Mouse (Mus musculus): ENCODE data around the gene Tekt1.
A peak's percentile ranks its signal among the peaks of the same experiment; 100 is the strongest.
"Not testable (repeated sequence)": the region's sequence is repeated elsewhere in the genome, so short reads cannot be mapped to it uniquely, and the experiment has no call there.

Gene Tekt1

GRCm38 (mm10) chr11:72389407-72390142 lies 27.3 kb upstream of the Tekt1 start:
- DNase-seq (ENCODE audit: low spot score in 2 of 2), result no peak

DNA sequence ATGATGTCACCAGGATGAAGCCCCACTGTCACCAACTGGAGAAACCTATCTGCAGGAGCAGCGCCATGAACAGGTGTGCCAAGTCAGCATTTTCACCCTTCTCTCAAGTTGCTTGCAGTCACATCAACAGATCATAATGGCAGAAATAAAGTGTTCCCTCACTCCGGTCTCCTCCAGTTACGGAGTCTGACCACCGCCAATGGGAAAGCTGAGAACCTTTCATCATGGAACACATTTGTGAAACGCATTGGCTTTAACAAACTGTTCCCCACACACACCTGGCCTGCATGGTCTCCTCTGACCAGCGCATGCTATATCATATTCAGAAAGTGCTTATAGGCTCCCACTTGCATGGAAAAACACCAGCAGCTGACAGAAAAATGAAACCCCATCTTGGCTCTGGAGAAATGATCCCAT lies 25.9 kb upstream of the Tekt1 start:
- DNase-seq (ENCODE audit: low spot score in 2 of 2), result no peak

- DNase-seq (ENCODE audit: low spot score in 2 of 2), result no peak
Measured at GRCm38 (mm10) chr11:72379351-72379750, 17.1 kb upstream of the Tekt1 start.

DNA sequence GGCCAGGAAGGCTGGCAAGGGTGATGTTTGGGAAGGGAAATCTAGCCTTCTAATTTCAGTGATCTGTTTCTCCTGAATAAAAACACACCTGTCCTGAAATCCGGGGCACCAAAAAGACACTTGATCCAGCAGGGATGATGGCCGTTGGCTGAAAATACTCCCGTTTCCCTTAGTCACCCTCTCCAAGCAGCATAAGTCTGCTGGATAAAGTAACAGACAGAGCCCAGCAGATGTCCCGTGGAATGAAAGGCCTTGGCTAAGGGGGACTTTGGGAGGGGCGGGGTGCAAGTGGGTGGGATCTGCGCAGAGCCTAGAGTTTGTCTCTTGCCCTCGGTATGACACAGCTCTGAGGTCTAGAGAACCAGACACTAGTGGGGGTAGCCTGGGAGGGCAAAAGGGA lies 16.0 kb upstream of the Tekt1 start:
- DNase-seq (ENCODE audit: low spot score in 2 of 2), result no peak

- DNase-seq (ENCODE audit: low spot score in 2 of 2), result no peak
Measured at GRCm38 (mm10) chr11:72376562-72376961, 14.3 kb upstream of the Tekt1 start.

DNA sequence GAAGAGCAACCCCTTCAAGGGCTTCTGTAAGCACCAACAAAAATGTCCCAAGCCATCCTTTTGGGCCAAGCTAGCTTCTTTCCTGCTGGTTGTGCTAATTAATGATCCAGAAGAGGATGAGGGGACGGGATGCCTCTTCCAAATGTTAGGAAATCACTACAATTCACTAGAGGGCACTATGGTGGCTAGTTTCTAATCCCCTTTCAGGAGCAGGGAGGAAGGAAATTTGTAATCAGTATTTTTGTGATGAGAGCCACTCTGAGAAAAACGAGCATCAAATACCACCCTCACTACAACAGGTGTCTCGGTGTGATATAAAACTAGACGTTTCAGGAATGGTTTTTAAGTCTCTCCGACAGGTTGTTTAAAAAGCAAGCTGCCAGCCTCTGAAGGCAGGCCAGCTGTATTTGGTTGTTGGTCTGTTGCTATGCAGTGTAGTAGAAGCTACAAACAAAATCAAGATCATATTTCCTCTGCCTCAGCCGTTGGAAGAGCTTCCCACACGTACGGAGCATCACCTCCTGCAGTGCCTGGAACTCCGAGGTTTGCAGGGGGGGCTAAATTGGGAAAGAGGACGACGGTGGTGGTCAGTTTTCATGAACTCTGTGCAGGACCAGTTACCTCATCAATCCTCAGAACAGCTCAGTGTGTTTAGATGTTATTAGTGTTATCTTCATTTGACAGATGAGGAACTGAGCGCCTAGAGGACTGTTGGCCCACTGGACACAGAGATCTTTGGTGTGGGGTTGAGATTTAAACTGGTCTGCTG lies 7.8 kb upstream of the Tekt1 start:
- DNase-seq (ENCODE audit: low spot score in 2 of 2), result no peak

DNA sequence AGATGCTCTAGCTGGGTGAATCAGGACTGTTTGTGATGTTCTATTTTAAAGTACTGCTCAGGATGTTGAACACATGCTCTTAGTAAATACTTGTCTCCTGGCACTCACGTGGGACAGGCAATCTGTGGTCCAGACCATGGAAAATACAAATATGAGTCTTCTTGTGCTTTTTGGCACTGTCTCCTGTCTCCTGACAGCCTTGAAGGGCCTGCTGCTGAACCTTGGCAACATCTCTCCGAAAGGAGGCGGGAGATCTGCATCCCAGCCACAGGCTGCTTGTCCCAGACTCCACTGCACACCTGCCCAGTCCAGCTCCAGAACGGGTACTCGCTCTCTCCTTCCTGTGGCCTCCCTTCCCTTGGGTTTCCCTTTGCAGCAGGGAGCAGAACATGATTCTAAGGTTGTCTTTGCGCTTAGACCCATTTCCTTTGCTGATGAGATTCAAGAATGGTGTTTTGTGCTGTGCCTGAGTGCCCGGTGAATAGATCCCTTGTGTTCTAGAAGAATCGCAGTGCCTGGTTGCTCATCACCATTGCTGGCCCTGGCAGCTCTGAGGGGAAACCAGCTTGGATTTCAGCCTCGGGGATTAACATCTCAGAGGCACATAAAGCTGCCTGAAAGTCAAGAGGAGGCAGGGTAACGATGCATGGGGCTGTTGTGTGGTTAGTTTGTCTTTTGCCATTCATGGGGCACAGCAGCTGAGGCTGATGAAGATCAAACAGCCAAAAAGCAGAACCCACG lies 5.9 kb upstream of the Tekt1 start:
- DNase-seq (ENCODE audit: low spot score in 2 of 2), result peak in 1 of 2 experiments; percentile 12

- no peak for DNase-seq (ENCODE audit: low spot score in 2 of 2)
Measured at GRCm38 (mm10) chr11:72366126-72366525, 3.9 kb upstream of the Tekt1 start.

- no peak for DNase-seq (ENCODE audit: low spot score in 2 of 2)
Measured at GRCm38 (mm10) chr11:72364526-72364925, 2.3 kb upstream of the Tekt1 start.

DNA sequence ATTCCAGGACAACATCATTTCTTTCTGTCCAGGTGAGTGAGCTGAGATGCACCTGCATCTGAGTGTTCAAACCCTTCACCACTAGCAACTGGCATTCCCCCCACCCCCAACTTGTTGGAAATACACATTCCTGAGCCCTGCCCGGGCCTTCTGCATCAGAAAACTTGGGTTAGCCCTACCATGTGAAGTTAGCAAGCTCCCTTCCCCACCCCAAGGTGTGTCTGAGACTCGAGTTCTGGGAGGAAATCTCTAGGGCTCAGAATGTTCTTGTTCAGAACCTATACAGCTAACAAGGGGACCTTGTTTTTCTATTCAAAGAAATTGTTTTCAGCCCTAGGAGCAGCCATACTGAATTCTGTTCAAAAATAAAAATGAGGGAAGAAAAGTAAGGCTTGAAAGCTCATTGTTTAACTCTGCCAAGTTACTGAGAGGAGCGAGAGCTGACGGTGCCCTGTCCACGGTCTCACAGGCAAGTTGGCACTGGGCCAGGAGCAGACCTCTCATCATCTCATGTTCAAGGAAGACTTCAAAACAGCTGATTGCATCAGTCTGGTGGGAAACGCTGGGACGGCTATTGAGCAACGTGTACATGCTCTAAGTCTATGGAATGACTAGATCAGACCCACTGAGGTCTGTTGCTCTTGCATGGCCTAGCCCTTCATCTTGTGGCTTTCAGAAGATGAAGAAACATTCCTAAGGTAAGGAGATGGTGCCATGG lies 1.4 kb upstream of the Tekt1 start:
- no peak for DNase-seq (ENCODE audit: low spot score in 2 of 2)

GRCm38 (mm10) chr11:72361385-72362346 lies 576 bp downstream of the Tekt1 start:
- DNase-seq (ENCODE audit: low spot score in 2 of 2), result peak in 1 of 2 experiments; percentile 68

DNA sequence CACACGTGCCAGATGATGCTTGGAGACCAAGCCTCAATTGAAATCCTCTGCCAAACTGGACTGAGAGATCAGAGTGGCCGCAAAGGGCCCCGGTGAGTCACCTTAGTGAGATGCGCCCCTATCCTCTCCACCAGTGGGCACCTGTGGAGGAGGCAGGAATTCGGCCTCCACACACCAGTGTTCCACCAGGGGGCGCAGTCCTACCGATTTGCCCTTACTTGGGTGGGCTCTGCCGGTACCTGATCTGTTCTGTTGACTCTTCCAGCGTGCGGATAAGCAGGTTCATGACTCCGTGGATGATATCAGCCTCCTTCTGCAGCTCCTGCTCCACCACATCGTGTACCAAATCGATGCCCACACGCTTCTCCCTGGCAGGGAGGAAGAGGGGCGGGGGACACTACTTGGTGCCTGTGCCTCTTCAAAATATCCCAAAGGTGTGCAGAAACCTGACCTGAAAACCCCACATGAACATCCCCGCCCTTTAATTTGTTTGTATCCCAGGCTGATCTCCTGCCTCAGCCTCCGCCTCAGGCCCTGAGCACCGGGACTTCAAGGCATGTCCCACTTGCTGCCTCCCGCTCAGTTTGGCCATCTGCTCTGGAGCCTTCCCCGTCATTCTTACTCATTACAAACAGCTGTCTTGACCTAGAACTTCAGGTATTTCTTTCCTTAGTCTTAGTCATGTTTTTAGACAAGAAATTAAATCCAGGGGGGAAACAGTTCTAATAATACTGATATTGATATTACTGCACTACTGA lies 7.1 kb downstream of the Tekt1 start:
- DNase-seq (ENCODE audit: low spot score in 2 of 2), result peak; percentile 65 to 81

DNA sequence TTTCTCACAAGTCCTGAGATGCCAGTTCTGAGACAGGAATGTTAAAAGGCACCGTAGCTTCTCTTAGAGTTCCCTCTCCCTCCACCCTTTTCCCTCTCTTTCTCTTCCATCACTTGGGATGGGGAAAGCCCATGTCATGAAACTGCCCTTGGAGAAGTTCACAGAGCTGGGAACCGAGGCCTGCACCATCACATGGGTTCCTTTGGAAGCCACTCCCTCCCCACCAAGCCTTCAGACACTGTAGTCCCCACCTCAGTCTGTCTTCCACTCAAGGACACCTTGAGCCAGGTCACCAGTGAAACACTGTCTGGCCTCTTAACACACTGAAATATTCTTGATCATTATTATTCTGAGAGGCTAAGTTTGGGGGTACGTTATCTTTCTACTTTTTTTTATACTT lies 9.1 kb downstream of the Tekt1 start:
- DNase-seq (ENCODE audit: low spot score in 2 of 2), result no peak

GRCm38 (mm10) chr11:72352272-72352671 lies 10.0 kb downstream of the Tekt1 start:
- DNase-seq (ENCODE audit: low spot score in 2 of 2), result no peak

DNA sequence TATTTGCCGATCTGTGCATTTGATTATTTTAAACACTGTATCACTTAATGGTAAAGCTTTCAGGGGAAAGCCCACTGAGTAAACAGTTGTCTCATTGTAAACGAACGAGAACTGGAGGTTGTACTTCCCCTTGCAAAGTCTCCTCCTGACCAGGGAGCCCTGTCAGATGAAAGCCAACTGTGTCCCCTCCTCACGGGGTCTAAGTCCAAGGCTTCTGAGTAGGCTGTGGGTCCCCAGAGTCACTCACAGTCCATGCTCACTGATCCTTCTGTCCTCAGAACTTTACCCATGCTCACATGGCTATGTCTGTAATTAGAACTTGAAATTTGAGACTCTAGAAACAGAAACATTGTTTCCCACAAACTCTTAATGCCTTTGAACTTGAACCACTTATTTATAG lies 12.6 kb downstream of the Tekt1 start:
- no peak for DNase-seq (ENCODE audit: low spot score in 2 of 2)

GRCm38 (mm10) chr11:72349016-72349415 lies 13.2 kb downstream of the Tekt1 start:
- DNase-seq (ENCODE audit: low spot score in 2 of 2), result no peak

DNA sequence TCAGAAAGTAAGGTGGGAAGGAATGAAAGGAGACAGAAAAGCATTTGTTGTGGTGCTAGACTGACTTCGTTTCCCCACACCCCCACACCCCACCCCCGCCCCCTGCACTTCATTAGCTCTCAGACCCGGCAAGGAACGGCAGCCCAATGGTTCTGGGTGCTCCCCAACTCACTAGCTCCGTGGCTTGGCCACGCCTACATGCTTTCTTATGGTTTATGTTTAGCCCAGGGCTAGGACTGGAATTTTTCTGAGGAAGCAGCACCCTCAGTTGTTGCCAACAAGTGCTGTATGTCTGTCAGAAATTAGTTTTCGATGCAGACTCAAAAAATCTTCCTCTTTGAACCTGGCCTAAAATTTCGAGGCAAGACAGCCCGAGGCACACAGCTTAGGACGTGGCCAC lies 13.7 kb downstream of the Tekt1 start:
- no peak for DNase-seq (ENCODE audit: low spot score in 2 of 2)

GRCm38 (mm10) chr11:72344486-72344885 lies 17.8 kb downstream of the Tekt1 start:
- DNase-seq (ENCODE audit: low spot score in 2 of 2), result no peak

DNA sequence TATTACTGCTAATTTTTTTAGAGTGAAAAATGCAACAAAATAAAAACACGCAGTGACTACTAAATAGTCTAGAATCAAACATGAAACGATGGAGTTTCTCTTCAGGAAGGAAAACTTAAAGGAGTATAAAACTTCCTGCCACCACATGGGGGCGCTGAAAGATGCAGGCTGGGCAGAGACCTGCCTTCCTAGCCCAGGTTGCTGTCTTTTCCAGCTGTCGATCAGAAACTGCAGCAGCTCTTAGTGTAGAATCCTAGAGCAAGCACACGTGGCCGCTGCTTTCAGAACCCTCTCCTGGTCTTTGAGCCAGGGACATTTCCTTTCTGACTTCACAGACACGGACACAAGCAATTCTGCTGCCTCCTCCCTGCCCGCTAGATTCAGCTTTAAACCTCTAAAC lies 18.3 kb downstream of the Tekt1 start:
- DNase-seq (ENCODE audit: low spot score in 2 of 2), result peak in 1 of 2 experiments; percentile 66

GRCm38 (mm10) chr11:72343238-72343625 lies 19.0 kb downstream of the Tekt1 start:
- DNase-seq (ENCODE audit: low spot score in 2 of 2), result not testable (repeated sequence)

Measured in cerebellum, postnatal 4 days (tissue).